Mouse (Mus musculus) right cerebral cortex, postnatal 36 days (tissue): Measurements from ENCODE around the gene Cfap46.
A peak's percentile ranks its signal among the peaks of the same experiment; 100 is the strongest.
"Not testable (repeated sequence)": the region's sequence is repeated elsewhere in the genome, so short reads cannot be mapped to it uniquely, and the experiment has no call there.

Source experiments
- DNase-seq, 2 experiments: peaks; one replicate each; pipeline ENCODE4 v3.0.0; 2022; ENCODE audit warnings: low spot score in 2 of 2, mixed read lengths in 1 of 2

Gene Cfap46

DNA sequence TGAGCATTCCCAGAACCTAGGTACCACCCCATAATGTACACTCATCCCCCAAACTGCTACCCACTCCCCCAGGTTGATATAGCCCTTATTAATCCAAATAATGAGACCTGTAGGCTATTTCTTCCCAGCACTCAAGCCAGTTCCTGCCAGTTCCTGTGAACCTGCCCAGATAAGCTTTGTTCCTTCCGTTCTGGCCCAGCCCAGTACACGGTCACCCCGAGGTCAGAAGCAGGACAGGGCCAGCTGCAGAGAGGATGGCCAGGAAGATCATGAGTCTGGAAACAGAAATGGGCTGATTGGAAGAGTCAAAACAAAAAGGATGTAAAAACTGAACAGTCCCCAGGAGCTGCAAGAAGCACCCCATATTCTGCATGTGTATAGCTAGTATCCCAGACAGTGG lies 20.3 kb downstream of the Cfap46 start:
- DNase-seq: no peak

DNA sequence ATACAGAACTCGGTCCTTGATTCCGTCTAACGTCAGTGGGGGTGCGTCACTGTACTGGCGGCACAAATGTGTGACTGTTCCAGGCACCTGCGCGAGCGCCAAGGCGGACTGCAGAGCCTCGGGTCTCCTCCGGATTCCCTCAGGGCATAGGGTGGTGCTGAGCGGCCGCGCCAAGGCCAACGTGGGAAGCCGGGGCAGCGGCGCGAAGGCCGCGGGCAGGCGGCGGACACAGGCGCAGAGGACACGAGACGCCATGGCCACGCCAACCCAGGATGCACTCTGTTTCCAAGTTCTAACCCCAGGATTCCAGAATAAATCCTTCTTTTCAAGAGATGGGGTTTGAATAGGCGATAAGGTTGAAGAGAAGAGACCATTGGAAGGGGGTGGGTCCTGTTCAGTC lies 23.7 kb downstream of the Cfap46 start:
- not testable (repeated sequence) for DNase-seq

DNA sequence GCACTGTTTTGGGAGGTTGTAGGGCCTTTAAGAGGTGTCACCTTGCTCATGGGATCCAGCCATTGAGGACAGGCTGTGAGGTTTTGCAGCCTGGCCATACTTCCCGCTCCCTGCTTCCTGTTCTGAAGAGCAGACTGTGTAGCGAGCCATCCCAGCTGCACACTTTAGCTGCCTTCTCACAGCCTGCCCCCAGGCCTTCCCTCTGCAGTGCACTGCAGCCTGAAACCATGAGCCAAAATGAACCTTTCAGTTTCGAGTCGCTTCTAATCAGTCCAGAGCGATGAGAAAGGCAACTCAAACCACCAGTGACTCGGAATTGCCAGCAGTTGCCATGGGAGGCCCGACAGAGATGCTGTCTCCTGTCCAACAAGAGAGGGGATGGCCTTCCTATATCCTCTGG lies 33.9 kb downstream of the Cfap46 start:
- no peak for DNase-seq

GRCm38 (mm10) chr7:139648107-139648824 lies 35.4 kb downstream of the Cfap46 start:
- DNase-seq: peak; percentile 81 to 83

- no peak for DNase-seq
Observed at GRCm38 (mm10) chr7:139633393-139633792, 50.2 kb downstream of the Cfap46 start.

GRCm38 (mm10) chr7:139625156-139625555 lies 58.5 kb downstream of the Cfap46 start:
- DNase-seq: no peak

GRCm38 (mm10) chr7:139622568-139622967 lies 61.0 kb downstream of the Cfap46 start:
- DNase-seq: no peak

DNA sequence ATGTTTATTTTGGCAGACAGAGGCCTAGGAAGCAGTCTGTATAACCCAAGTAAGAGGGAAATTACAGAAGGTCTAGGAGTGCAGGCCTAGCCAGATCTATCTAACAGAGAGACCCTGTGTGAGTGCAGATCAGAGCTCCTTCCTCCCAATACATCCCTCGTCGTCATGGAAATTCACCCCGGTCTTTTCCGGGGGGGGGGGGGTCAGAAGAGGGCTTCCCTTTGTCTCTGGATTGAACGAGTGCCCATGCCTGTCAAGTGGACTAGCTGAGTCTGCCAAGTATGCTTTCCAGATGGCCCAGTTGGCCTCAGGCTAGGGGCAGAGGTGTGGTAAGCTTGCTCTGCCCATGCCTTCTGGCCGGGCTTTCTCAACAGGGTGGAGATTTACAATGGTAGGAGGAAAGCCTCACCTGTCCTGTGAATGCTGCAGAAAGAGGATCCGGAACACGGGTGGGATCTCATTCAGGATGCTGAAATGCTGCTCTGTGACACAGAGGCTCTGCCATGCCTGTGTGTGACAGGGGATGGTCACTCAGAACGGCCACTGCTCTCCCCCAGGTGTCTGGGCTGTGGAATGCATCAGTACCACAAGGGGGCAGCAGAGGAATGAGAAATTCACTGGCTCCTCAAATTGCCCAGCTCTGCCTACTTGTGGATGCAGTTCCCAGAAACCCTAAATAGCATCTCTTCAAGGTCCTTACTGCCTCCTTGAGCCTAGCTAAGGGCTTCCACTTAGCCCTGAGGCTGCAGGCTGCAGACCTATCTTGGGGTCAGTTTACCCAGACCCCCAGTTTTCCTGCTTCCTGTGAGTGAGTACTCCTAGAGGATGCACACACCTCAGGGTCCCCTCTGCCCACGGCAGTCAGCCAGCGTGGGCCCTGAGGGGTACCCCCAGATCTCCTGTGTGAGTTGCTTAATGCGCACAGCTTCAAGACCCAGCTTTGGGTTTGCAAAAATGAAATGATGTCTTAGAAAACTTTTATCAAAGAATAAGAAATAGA lies 67.5 kb downstream of the Cfap46 start:
- peak; percentile 50 to 51 for DNase-seq

DNA sequence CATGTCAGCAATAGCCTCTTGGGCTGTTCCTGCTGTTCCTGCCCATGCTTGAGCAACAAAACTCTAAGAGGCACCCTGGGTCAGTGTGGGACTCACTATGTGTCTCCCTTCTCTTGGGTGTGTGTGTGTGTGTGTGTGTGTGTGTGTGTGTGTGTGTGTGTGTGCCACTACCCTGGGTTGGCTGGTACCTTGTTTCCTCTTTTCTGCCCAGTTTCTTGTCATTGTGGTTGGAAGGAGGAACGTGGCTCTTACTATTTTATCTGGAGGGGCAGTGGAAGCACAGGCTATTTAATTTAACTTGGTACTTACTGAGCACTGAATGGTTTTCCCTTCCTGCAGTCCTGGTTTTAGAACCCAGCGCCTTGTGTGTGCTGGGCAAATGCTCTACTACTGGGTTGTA lies 73.3 kb downstream of the Cfap46 start:
- no peak for DNase-seq

DNA sequence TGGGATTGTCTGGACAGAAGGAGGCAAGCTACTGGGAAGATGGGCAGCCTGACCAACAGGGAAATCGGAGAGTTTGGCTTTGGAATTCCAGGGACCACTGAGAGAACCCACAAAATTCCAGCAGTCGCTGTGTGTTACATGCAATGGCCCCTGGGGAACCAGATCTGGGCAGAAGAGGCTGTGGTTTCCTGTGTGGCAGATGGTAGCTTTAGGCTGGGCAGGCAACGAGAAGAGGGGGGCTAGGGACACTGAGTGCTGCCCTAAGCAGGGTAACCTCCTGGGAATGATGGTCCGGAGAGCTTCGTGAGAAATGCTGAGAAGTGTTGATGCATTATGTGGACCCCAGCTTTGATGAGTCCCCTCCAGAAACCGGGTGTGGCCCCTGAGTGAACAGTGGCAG lies 87.8 kb downstream of the Cfap46 start:
- DNase-seq: no peak

DNA sequence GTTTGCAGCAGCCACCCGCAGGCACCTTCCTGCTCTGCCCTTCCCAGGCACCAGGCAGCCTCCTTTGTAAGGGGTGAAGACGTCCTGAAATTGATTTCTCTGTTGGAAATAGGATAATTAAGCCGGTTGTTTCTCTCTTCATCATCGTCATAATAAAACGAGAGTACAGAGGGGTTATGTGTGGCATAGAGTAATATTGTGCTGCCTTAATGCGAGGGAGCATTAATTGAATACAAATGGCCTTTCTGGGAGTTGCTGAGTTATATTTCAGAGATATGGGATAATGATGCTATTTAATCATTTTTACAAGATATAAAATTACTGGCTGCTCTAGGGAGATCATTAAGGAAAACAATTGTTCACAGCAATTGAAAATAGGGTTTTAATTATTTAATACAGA lies 88.3 kb downstream of the Cfap46 start:
- DNase-seq: no peak

- no peak for DNase-seq
Observed at GRCm38 (mm10) chr7:139591311-139591710, 92.3 kb downstream of the Cfap46 start.

- DNase-seq: no peak
Observed at GRCm38 (mm10) chr7:139590302-139590701, 93.3 kb downstream of the Cfap46 start.

GRCm38 (mm10) chr7:139587919-139588318 lies 95.7 kb downstream of the Cfap46 start:
- no peak for DNase-seq

DNA sequence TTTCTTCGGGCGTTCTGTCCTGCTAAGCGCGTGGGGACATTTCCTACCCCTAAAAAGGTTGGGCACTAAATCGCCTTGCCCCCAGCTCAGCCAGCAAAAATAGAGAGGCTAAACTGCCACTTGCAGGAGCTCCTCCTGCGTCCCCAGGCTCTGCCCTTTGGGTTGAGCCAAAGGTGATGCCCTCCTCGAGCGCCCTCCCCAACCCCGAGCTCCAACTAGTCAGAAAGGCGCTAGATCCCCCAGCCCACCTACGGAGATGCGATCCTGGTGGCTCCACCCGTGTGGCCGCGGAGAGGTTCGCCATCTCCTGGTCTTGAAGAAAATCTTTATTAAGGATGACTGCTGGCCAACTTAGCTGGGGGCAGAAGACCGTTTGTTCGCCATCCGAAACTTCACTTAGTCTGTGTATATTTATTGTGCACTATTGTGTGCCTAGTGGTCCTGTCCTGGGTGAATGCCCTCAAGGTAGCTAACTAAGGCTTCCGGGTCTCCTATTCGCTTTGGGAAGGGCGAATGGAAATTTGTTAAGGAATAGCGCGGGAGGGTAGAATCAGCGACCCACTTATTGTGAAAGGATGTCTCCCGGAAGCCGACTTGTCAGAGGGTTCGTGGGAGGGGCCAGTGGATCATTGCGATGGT lies 98.3 kb downstream of the Cfap46 start:
- DNase-seq: no peak

- no peak for DNase-seq
Observed at GRCm38 (mm10) chr7:139584221-139585175, 99.1 kb downstream of the Cfap46 start.

- DNase-seq: no peak
Observed at GRCm38 (mm10) chr7:139583094-139583737, 100.4 kb downstream of the Cfap46 start.

GRCm38 (mm10) chr7:139582595-139582994 lies 101.0 kb downstream of the Cfap46 start, which contains the start of gene Nkx6-2:
TSS of gene Nkx6-2 (minus strand) at chr7:139582797.
- no peak for DNase-seq

GRCm38 (mm10) chr7:139581801-139582571 lies 101.6 kb downstream of the Cfap46 start:
- DNase-seq: no peak
